Mouse (Mus musculus): Measurements from ENCODE around the gene Rab36. TPM values are rescaled to one million over a fixed set of nuclear protein-coding genes. Genes with fewer than 3 reads are reported as not detected.

Gene Rab36
- polyA plus RNA-seq, 1 experiment = 40.9 TPM

GRCm38 (mm10) chr10:75056255-75056654 is 19.4 kb downstream of the Rab36 start:
- no peak for TF ChIP-seq POLR2A (IDR thresholded peaks at IDR 0.05; ENCODE audit: extremely low read depth, insufficient read depth, low read length)
- TF ChIP-seq CTCF (IDR thresholded peaks at IDR 0.05; ENCODE audit: extremely low read depth, insufficient read depth, low read length) = no peak
- H3K27ac ChIP-seq (ENCODE audit: insufficient read depth, low read length) = no peak overlapping the region
- H3K4me1 ChIP-seq (ENCODE audit: control insufficient read depth, insufficient read depth, low read length) = peaks cover 3% of the 10 kb centered on the region
- H3K4me3 ChIP-seq (ENCODE audit: insufficient read depth, low read length) = no peak overlapping the region

GRCm38 (mm10) chr10:75058336-75058735 is 21.5 kb downstream of the Rab36 start:
- Histone ChIP-seq H3K4me1 (ENCODE audit: control insufficient read depth, insufficient read depth, low read length) (peaks cover 6% of the 10 kb centered on the region; the same call in 1 of the 2 replicates), H3K4me3 (ENCODE audit: insufficient read depth, low read length) (no peak overlapping the region), H3K27ac (ENCODE audit: insufficient read depth, low read length) (no peak overlapping the region)
- TF ChIP-seq POLR2A (IDR thresholded peaks at IDR 0.05; ENCODE audit: extremely low read depth, insufficient read depth, low read length) = no peak
- TF ChIP-seq CTCF (IDR thresholded peaks at IDR 0.05; ENCODE audit: extremely low read depth, insufficient read depth, low read length) = no peak

- H3K27ac ChIP-seq (ENCODE audit: insufficient read depth, low read length) = no peak overlapping the region
- peaks cover 6% of the 10 kb centered on the region; the same call in 1 of the 2 replicates for H3K4me1 ChIP-seq (ENCODE audit: control insufficient read depth, insufficient read depth, low read length)
- TF ChIP-seq POLR2A (IDR thresholded peaks at IDR 0.05; ENCODE audit: extremely low read depth, insufficient read depth, low read length) = no peak
- no peak overlapping the region for H3K4me3 ChIP-seq (ENCODE audit: insufficient read depth, low read length)
Observed at GRCm38 (mm10) chr10:75058761-75059395, 22.0 kb downstream of the Rab36 start.

- Histone ChIP-seq H3K4me1 (ENCODE audit: control insufficient read depth, insufficient read depth, low read length) (peaks cover 7% of the 10 kb centered on the region; the same call in 1 of the 2 replicates), H3K4me3 (ENCODE audit: insufficient read depth, low read length) (no peak overlapping the region; the same call in 1 of the 2 replicates), H3K27ac (ENCODE audit: insufficient read depth, low read length) (no peak overlapping the region)
- TF ChIP-seq POLR2A (IDR thresholded peaks at IDR 0.05; ENCODE audit: extremely low read depth, insufficient read depth, low read length) (no peak), CTCF (IDR thresholded peaks at IDR 0.05; ENCODE audit: extremely low read depth, insufficient read depth, low read length) (peak; percentile 91)
Observed at GRCm38 (mm10) chr10:75059396-75059795, 22.5 kb downstream of the Rab36 start.

- TF ChIP-seq CTCF (IDR thresholded peaks at IDR 0.05; ENCODE audit: extremely low read depth, insufficient read depth, low read length) (no peak), POLR2A (IDR thresholded peaks at IDR 0.05; ENCODE audit: extremely low read depth, insufficient read depth, low read length) (peak; percentile 35; the same call in 1 of the 2 replicates)
- Histone ChIP-seq H3K4me3 (ENCODE audit: insufficient read depth, low read length) (peak within 1 kb of the TSS; percentile 73), H3K4me1 (ENCODE audit: control insufficient read depth, insufficient read depth, low read length) (peaks cover 6% of the 10 kb centered on the region; the same call in 1 of the 2 replicates), H3K27ac (ENCODE audit: insufficient read depth, low read length) (peak within 1 kb of the TSS; percentile 7; the same call in 1 of the 2 replicates)
Observed at GRCm38 (mm10) chr10:75060217-75060842, 23.5 kb downstream of the Rab36 start, which contains the start of gene Bcr. Bcr (plus strand) TSS chr10:75060592.

GRCm38 (mm10) chr10:75060843-75061235 is 24.0 kb downstream of the Rab36 start:
- Histone ChIP-seq H3K4me1 (ENCODE audit: control insufficient read depth, insufficient read depth, low read length) (peaks cover 9% of the 10 kb centered on the region), H3K4me3 (ENCODE audit: insufficient read depth, low read length) (peak overlapping the region; percentile 73), H3K27ac (ENCODE audit: insufficient read depth, low read length) (peak overlapping the region; percentile 7; the same call in 1 of the 2 replicates)
- TF ChIP-seq POLR2A (IDR thresholded peaks at IDR 0.05; ENCODE audit: extremely low read depth, insufficient read depth, low read length) (no peak), CTCF (IDR thresholded peaks at IDR 0.05; ENCODE audit: extremely low read depth, insufficient read depth, low read length) (no peak)

GRCm38 (mm10) chr10:75061341-75062188 is 24.7 kb downstream of the Rab36 start:
- Histone ChIP-seq H3K27ac (ENCODE audit: insufficient read depth, low read length) (peak overlapping the region; percentile 6), H3K4me3 (ENCODE audit: insufficient read depth, low read length) (peak overlapping the region; percentile 73), H3K4me1 (ENCODE audit: control insufficient read depth, insufficient read depth, low read length) (peaks cover 10% of the 10 kb centered on the region)
- TF ChIP-seq POLR2A (IDR thresholded peaks at IDR 0.05; ENCODE audit: extremely low read depth, insufficient read depth, low read length) (no peak), CTCF (IDR thresholded peaks at IDR 0.05; ENCODE audit: extremely low read depth, insufficient read depth, low read length) (no peak)

GRCm38 (mm10) chr10:75062189-75062561 is 25.3 kb downstream of the Rab36 start:
- peaks cover 10% of the 10 kb centered on the region for H3K4me1 ChIP-seq (ENCODE audit: control insufficient read depth, insufficient read depth, low read length)
- peak overlapping the region; percentile 6; the same call in 1 of the 2 replicates for H3K27ac ChIP-seq (ENCODE audit: insufficient read depth, low read length)
- no peak for TF ChIP-seq POLR2A (IDR thresholded peaks at IDR 0.05; ENCODE audit: extremely low read depth, insufficient read depth, low read length)
- TF ChIP-seq CTCF (IDR thresholded peaks at IDR 0.05; ENCODE audit: extremely low read depth, insufficient read depth, low read length) = no peak
- H3K4me3 ChIP-seq (ENCODE audit: insufficient read depth, low read length) = peak overlapping the region; percentile 73

- H3K27ac ChIP-seq (ENCODE audit: insufficient read depth, low read length) = no peak overlapping the region
- H3K4me3 ChIP-seq (ENCODE audit: insufficient read depth, low read length) = peak overlapping the region; percentile 73
- TF ChIP-seq CTCF (IDR thresholded peaks at IDR 0.05; ENCODE audit: extremely low read depth, insufficient read depth, low read length) = no peak
- no peak for TF ChIP-seq POLR2A (IDR thresholded peaks at IDR 0.05; ENCODE audit: extremely low read depth, insufficient read depth, low read length)
- H3K4me1 ChIP-seq (ENCODE audit: control insufficient read depth, insufficient read depth, low read length) = peaks cover 13% of the 10 kb centered on the region
Observed at GRCm38 (mm10) chr10:75062621-75063020, 25.8 kb downstream of the Rab36 start.

All from cortical plate, adult 2 months (tissue).